Mouse (Mus musculus): ENCODE data around the gene Slc35e3. TPM values are rescaled to one million over a fixed set of nuclear protein-coding genes. Genes with fewer than 3 reads are reported as not detected.
"Not testable (repeated sequence)": the region's sequence is repeated elsewhere in the genome, so short reads cannot be mapped to it uniquely, and the experiment has no call there.

The Slc35e3 gene
- polyA plus RNA-seq, 1 experiment from 2014 or later: 11.7 TPM

DNA sequence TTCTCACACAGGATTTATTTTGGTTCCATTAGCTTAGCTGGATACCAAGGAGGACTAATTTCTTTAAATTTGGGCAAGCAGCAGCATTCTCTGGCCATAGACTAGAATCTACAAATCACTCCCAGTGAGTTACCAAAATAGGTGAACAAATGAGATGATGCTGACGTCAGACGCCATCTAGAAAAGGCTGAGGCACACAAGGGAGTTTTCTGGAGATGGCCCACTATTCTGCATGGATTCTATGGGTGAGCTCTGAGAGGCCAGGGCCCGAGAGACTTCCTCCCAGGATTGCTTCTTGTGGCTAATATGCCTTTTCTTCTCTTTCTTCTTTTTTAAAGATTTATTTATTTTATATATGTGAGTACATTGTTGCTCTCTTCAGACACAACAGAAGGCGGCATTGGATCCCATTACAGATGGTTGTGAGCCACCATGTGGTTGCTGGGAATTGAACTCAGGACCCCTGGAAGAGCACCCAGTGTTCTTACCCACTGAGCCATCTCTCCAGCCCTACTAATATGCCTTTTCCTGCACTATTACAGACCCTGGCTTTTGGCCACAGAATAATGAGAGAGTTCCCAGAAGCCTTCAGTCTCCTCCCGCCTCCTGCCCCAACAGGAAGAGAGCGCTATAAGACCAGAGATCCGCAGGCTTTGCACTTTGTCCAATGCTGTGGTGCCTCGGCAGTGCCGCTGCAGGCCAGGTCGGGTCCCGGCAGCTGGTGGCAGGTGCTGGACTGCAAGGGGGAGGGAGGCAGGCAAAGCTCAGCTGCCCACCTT lies 19.1 kb upstream of the Slc35e3 start:
- peaks cover 33% of the 10 kb centered on the region for H3K36me3 ChIP-seq
- no peaks in the 10 kb centered on the region for H3K27me3 ChIP-seq (replicated peaks)
- H3K9ac ChIP-seq: no peak overlapping the region
- no peaks in the 10 kb centered on the region for H3K9me3 ChIP-seq
- no peaks in the 10 kb centered on the region for H3K4me1 ChIP-seq (replicated peaks)
- no peak overlapping the region for H3K4me3 ChIP-seq (replicated peaks)
- ATAC-seq: no peak
- whole genome bisulfite sequencing: 93% methylated on average over 11 of the region's 11 CpGs
- H3K27ac ChIP-seq: no peak overlapping the region
- H3K4me2 ChIP-seq (replicated peaks): no peak overlapping the region

DNA sequence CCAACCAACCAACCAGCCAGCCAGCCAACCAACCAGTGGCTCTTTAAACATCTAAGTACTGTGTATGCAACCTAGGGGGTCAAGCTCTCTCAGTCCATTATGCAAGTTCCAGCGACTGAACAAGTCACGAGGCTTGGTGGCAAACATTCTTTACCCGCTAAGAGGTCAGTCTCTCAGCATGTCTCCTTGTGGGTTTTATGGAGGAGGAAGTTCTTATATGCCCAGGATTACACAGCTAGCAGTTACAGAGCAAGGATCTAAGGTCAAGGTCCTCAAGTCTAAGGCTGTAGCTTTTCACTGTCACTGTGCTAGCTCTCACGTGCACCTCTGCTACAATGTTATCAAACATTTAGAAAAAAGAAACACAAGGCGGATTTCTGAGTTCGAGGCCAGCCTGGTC lies 18.4 kb upstream of the Slc35e3 start:
- no peak overlapping the region for H3K9ac ChIP-seq
- no peaks in the 10 kb centered on the region for H3K27me3 ChIP-seq (replicated peaks)
- H3K4me1 ChIP-seq (replicated peaks): no peaks in the 10 kb centered on the region
- peaks cover 29% of the 10 kb centered on the region for H3K36me3 ChIP-seq
- H3K27ac ChIP-seq: no peak overlapping the region
- no peak for ATAC-seq
- H3K9me3 ChIP-seq: no peaks in the 10 kb centered on the region
- no peak overlapping the region for H3K4me3 ChIP-seq (replicated peaks)
- no peak overlapping the region for H3K4me2 ChIP-seq (replicated peaks)
- 84% methylated on average over 6 of the region's 6 CpGs for WGBS

GRCm38 (mm10) chr10:117763588-117764190 lies 17.5 kb upstream of the Slc35e3 start:
- no peaks in the 10 kb centered on the region for H3K9me3 ChIP-seq
- ATAC-seq: no peak
- H3K4me1 ChIP-seq (replicated peaks): no peaks in the 10 kb centered on the region
- no peak overlapping the region for H3K9ac ChIP-seq
- H3K27me3 ChIP-seq (replicated peaks): no peaks in the 10 kb centered on the region
- peaks cover 35% of the 10 kb centered on the region for H3K36me3 ChIP-seq
- H3K27ac ChIP-seq: no peak overlapping the region
- WGBS: 96% methylated on average over 16 of the region's 16 CpGs
- no peak overlapping the region for H3K4me2 ChIP-seq (replicated peaks)
- H3K4me3 ChIP-seq (replicated peaks): no peak overlapping the region

GRCm38 (mm10) chr10:117762966-117763365 lies 16.8 kb upstream of the Slc35e3 start:
- H3K36me3 ChIP-seq: peaks cover 36% of the 10 kb centered on the region
- WGBS: 95% methylated on average over 12 of the region's 12 CpGs
- no peaks in the 10 kb centered on the region for H3K27me3 ChIP-seq (replicated peaks)
- H3K4me2 ChIP-seq (replicated peaks): no peak overlapping the region
- no peaks in the 10 kb centered on the region for H3K4me1 ChIP-seq (replicated peaks)
- H3K27ac ChIP-seq: no peak overlapping the region
- ATAC-seq: no peak
- no peak overlapping the region for H3K4me3 ChIP-seq (replicated peaks)
- H3K9me3 ChIP-seq: no peaks in the 10 kb centered on the region
- no peak overlapping the region for H3K9ac ChIP-seq

- Histone ChIP-seq H3K4me2 (replicated peaks) (no peak overlapping the region), H3K4me1 (replicated peaks) (no peaks in the 10 kb centered on the region), H3K27me3 (replicated peaks) (no peaks in the 10 kb centered on the region), H3K9me3 (no peaks in the 10 kb centered on the region), H3K36me3 (peaks cover 36% of the 10 kb centered on the region), H3K9ac (no peak overlapping the region), H3K4me3 (replicated peaks) (no peak overlapping the region), H3K27ac (no peak overlapping the region)
- 88% methylated on average over 2 of the region's 2 CpGs for WGBS
- ATAC-seq: no peak
Observed at GRCm38 (mm10) chr10:117762281-117762830, 16.2 kb upstream of the Slc35e3 start.

GRCm38 (mm10) chr10:117761551-117761950 lies 15.4 kb upstream of the Slc35e3 start:
- no peak overlapping the region for H3K4me2 ChIP-seq (replicated peaks)
- no peak for ATAC-seq
- WGBS: 89% methylated on average over 6 of the region's 6 CpGs

DNA sequence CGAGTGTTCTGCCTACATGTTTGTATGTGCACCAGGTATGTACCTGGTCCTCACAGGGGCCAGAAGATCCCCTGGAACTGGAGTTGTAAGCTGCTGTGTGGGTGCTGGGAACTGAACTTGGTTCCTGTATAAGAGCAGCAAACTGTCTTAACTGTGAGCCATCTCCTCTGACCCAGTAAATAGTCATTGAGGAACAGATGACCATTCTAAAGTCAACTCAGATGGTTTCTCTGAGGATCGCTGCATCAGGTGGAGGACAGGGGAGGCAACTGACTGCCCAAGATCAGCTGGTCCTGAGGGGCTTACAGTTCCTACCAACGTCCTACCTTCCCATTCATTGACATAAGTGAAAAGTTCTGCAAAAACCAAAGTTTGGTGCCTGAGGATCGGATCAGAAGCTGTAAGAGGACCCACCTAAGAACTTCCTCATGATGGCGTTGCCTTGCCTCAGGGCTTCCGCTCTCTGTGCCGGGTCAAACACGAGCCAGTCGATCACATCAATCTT lies 14.7 kb upstream of the Slc35e3 start:
- Histone ChIP-seq H3K4me1 (replicated peaks) (no peaks in the 10 kb centered on the region), H3K27me3 (replicated peaks) (no peaks in the 10 kb centered on the region), H3K9me3 (no peaks in the 10 kb centered on the region), H3K4me2 (replicated peaks) (no peak overlapping the region), H3K9ac (no peak overlapping the region), H3K27ac (no peak overlapping the region), H3K4me3 (replicated peaks) (no peak overlapping the region), H3K36me3 (peaks cover 45% of the 10 kb centered on the region)
- no peak for ATAC-seq
- WGBS: 93% methylated on average over 9 of the region's 9 CpGs

More at GRCm38 (mm10) chr10:117761551-117761950, 15.4 kb upstream of the Slc35e3 start:
- H3K36me3 ChIP-seq: peaks cover 42% of the 10 kb centered on the region
- H3K27me3 ChIP-seq (replicated peaks): no peaks in the 10 kb centered on the region
- H3K4me3 ChIP-seq (replicated peaks): no peak overlapping the region
- no peak overlapping the region for H3K27ac ChIP-seq
- H3K9ac ChIP-seq: no peak overlapping the region
- no peaks in the 10 kb centered on the region for H3K4me1 ChIP-seq (replicated peaks)
- H3K9me3 ChIP-seq: no peaks in the 10 kb centered on the region

DNA sequence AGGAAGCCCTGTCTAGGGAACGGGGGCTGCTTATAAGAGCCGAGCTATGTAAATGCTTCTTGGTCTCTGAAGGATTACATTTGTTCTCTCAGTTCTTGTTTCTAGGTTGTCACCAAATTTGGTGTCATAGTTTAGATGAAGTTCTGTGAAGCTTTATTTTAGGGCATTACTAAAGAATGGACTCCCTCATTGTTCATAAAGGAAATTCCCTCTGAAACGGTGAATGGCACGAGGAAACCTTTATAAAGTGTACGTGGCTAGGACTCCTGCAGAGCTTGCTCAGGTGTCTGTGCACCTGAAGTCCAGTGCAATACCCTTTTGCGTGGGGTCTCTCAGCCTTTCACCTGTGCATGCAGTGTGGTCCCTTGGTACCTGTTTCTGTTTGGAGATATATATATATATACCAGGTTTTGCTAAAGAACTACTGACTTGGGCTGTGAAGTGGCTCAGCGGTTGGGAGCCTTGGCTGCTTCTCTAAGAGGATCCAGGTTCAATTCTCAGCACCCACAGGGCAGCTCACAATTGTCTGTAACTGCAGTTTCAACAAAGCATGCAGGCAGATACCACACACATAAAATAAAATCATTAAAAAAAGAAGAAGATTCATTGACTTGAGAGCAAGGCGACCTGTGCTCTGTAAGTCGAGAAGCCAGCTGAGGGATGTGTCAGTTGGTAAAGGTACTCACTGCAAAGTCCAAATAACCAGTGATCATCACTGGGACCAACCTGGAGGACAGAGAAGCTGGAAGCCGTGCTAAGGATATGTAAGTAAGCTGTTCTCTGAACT lies 13.9 kb upstream of the Slc35e3 start:
- Histone ChIP-seq H3K4me1 (replicated peaks) (no peaks in the 10 kb centered on the region), H3K4me3 (replicated peaks) (no peak overlapping the region), H3K27ac (no peak overlapping the region), H3K9ac (no peak overlapping the region), H3K27me3 (replicated peaks) (no peaks in the 10 kb centered on the region), H3K9me3 (no peaks in the 10 kb centered on the region), H3K4me2 (replicated peaks) (no peak overlapping the region), H3K36me3 (peaks cover 45% of the 10 kb centered on the region)
- 90% methylated on average over 10 of the region's 10 CpGs for WGBS
- ATAC-seq: no peak

- no peaks in the 10 kb centered on the region for H3K4me1 ChIP-seq (replicated peaks)
- H3K4me3 ChIP-seq (replicated peaks): no peak overlapping the region
- no peak overlapping the region for H3K4me2 ChIP-seq (replicated peaks)
- no peaks in the 10 kb centered on the region for H3K9me3 ChIP-seq
- peaks cover 48% of the 10 kb centered on the region for H3K36me3 ChIP-seq
- no peak overlapping the region for H3K9ac ChIP-seq
- no peak for ATAC-seq
- no peaks in the 10 kb centered on the region for H3K27me3 ChIP-seq (replicated peaks)
- WGBS: 88% methylated on average over 18 of the region's 18 CpGs
- no peak overlapping the region for H3K27ac ChIP-seq
Observed at GRCm38 (mm10) chr10:117758749-117759727, 12.9 kb upstream of the Slc35e3 start.

- ATAC-seq; H3K4me3 ChIP-seq (replicated peaks); H3K4me2 ChIP-seq (replicated peaks); H3K4me1 ChIP-seq (replicated peaks); H3K27me3 ChIP-seq (replicated peaks); H3K9me3 ChIP-seq; H3K27ac ChIP-seq; H3K9ac ChIP-seq: not testable (repeated sequence)
- 95% methylated on average over 3 of the region's 3 CpGs for WGBS
- peaks cover 48% of the 10 kb centered on the region for H3K36me3 ChIP-seq
Observed at GRCm38 (mm10) chr10:117758344-117758743, 12.2 kb upstream of the Slc35e3 start.

DNA sequence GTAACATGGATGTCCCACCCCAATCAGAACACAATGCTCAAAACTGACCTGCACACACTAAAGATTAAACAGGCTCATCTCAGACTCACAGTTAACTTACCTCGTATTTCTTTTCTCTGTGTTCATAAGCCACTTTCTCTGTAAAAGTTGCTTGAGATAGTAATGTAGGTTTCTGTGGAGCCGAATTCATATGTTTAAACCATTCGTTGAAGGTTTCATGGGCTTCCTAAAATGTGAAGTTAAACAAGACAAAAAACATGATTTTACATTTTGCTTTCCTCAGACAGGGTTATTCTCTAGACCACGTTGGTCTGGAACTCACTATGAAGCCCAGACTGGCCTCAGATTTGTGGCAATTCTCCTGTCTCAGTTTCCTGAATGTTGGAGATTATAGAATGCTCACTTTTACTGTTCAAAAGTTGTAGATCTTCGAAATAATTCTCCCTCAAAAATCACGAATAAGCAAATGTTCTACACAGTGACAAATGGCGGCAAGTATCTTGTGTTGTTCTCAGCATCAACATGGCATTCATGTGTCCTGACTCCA lies 11.7 kb upstream of the Slc35e3 start:
- no peak overlapping the region for H3K9ac ChIP-seq
- WGBS: 96% methylated on average over 7 of the region's 7 CpGs
- ATAC-seq: no peak
- H3K27me3 ChIP-seq (replicated peaks): no peaks in the 10 kb centered on the region
- no peaks in the 10 kb centered on the region for H3K4me1 ChIP-seq (replicated peaks)
- no peak overlapping the region for H3K4me2 ChIP-seq (replicated peaks)
- H3K27ac ChIP-seq: no peak overlapping the region
- no peaks in the 10 kb centered on the region for H3K9me3 ChIP-seq
- no peak overlapping the region for H3K4me3 ChIP-seq (replicated peaks)
- H3K36me3 ChIP-seq: peaks cover 45% of the 10 kb centered on the region
